Mouse (Mus musculus) thymus, postnatal 10 days (tissue): ENCODE data around the gene Rab11fip4.
A peak's percentile ranks its signal among the peaks of the same experiment; 100 is the strongest.

ENCODE experiments used
- DNase-seq, 2 experiments: peaks; one replicate each; pipeline ENCODE4 v3.0.0; 2021; ENCODE audit warnings: low spot score in 2 of 2

The Rab11fip4 gene

DNA sequence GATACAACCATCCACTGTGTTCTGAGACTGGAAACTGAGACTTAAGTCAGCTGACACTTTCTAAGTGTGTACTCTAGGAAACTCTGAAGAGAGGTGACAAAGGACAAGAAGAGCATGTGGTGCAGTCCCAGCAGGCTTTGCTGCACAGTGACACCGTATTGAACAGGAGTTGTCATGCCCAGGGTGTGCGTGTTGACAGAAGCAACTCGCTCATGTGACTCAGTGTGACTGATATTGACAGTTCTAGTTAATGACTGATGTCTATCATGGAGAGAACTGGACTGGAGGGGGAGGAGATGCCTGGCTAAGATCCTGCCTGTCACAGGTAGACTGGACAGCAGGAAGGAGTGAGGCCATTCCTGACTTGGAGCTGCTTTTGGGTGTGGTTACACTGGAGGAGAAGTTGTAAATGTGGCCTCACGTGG is 63.4 kb downstream of the Rab11fip4 start:
- no peak for DNase-seq

DNA sequence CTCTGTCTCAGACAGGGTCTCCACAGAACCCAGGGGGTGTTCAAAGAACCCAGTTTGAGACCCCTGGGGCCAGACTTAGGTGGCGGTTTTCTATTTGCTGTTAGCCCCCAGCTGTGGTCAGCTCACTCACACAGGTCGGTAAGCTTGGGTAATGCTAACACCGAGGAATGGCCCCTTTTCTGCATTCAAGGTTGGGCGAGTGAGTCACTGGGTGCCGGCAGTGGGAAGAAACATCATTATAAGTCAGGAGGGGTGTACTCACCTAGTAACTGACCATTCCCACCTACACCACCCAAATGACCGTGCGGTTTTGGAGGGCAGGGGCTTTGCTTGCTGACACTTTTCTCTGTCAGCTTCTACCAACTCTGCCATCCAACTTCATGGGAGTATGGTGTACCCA is 64.6 kb downstream of the Rab11fip4 start:
- DNase-seq = no peak

DNA sequence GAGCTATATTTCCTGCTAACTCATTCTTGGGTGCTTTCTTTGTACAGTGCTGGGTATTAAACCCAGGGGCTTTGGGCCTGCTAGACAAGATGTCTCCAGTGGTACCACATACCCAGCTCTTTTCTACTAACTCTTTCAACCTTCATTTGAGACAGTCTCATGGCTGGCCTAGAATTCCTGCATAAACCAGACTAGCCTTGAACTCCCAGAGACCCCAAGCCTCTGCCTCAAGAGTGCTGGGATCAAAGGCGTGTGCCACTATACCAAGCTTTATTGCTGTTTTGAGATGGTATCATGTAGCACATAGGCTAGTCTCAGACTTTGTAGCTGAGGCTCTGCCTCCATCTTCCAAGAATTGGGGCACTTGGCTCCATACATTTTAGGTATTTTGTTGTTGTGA is 65.5 kb downstream of the Rab11fip4 start:
- DNase-seq = no peak

DNA sequence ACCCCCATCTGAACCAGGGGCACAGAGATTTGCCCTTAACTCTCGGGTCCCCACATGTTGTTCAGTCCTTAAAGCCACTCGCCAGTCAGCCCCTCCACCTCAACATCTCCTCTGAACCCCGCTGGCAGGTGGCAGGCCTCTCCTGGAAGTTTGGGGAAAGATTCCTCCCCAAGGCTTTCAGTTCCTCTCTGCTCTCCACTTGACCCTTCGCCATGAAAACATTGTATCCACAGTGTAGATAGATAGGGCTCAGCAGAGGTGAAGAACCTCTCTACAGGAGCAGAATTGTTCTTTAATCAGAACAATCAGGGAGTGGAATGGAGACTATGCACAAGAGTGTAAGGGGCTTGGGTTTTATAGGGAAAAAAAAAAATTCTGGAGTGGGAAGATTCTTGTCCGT is 66.0 kb downstream of the Rab11fip4 start:
- DNase-seq = no peak

DNA sequence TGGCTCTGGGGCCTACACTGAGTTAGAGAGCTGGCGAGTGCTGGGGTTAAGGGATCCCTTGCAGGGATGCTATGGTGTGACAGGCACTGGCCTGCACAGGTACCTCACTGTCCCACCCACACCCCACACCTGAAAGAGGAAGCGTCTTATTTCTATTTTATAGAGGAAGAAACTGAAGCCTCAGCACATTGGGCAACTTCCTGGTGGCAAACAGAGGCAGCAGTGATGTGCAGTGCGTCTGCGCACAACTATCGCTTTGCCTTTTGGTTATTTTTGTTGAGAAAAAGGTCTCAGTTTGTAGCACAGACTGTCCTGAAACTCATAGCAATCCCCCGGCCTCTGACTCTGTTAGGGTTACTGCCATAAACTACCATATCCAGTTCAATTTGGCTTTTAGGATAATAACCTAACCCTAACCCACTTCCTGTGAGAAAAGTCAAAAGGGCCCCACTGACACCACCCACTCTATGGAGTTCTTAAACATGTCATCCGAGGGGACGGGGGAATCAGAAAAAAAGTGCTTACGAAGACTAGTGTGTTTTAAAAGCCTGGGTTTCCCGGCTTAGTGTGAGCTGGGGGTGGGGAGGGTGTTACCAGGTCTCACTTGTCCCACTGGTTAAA is 67.3 kb downstream of the Rab11fip4 start:
- peak; percentile 29 to 30 for DNase-seq

DNA sequence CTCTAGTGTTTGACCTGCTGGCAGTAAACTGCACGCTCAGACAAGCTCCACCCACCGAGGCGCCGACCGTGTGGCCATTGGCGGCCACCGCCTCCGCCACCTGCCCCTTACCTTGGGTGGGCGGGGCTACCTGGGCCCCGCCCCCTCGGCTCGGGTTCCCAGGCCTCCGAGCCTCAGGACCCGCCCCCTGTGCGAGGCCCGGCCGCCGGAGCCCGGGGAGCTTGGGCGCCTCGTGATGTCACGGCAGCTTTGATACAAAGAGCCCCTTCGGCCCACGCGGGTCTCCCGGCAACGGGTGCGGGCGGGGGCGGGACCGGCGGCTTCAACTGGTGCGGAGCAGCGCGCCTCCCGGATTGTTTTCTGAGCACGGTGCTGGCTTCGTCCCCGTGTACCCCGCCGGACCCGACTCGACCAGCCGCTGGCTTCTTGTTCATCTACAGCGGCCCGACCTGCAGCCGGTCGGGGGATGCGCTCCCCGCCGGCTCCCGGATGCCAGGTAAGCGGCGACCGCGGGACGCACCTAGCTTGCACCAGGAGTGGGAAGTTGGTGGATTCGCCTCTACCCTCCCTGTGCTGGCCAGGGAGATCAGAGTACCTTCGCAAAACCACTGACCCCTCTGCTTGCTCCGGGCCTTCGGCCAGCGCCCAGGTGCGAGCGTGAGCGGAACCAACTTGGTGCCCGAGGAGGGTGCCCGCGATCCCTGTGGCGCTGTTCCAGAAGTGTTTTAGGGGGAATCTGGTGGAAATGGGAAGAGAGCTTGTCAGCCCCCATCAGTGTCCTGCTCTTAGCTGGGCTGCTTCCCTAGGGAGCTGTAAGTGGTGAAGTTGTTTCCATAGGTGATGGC is 69.6 kb downstream of the Rab11fip4 start:
- peak; percentile 64 to 67 for DNase-seq

DNA sequence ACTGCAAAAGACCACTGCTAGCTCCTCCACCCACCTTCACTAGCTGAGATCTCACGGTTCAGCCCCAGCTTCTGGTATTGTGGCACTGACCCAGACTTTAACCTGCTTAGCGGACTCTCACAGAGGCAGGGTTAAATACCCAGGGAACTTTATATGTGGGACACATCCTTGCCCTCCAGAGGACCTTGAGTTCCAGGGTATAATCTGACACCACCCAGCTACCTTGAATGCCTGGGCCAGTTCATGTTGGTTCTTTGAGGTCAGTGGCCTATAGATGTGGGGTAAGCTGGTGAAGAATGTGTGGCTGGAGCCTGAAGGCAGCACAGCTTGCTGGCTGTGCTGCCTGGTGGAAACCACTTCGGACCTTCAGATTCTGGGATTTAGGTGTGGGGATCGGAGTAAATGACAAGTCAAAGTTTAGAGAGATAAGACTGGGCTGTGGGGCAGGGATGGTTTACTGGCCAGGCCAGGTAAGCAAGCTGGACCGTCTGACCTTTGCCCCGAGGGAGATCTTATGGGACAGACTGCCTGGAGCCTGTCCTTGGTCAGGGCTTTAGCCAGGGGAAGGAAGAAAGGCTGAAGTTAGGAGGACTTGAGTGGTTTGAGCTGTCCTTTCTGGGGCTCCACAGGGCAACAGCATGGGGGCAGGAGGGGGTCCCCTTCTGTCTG is 71.0 kb downstream of the Rab11fip4 start:
- no peak for DNase-seq

DNA sequence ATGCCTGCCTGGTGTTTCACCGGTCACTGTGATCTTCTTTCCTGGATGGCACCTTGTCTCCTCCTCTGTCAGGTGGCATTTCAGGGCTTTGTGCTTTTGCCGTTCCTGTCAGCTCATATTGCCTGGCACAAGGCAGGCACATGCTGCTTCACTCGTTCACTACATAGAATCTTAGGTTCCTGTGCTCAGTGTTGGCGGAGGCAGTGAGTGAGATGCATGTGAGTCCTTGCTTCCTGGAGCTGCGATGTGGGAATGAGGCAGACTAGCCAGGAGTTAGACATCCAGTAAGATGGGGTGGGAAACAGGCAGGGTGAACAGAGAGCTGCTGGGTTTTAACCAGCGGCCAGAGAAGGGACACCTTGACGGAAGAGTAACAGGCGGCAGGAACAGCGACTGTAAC is 72.1 kb downstream of the Rab11fip4 start:
- DNase-seq = no peak

DNA sequence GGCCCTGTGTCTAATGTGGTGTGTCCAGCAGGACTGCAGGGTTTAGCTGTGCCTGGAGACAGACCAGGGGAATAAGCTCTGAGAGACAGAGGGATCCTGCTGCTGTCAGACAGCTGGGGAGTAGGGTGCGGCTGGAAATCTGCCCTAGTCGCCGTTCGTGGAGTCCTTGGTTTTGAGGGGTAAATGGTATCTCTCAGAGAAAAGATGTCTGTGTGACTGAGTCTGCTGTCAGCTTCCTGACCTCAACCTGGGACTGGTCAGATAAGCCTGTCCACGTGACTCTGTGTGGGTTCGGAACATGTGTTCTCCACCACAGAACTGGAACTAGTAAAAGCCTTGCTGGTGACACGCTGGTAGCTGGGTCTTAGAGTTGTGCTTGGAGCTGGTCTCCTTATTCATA is 72.6 kb downstream of the Rab11fip4 start:
- DNase-seq = no peak

DNA sequence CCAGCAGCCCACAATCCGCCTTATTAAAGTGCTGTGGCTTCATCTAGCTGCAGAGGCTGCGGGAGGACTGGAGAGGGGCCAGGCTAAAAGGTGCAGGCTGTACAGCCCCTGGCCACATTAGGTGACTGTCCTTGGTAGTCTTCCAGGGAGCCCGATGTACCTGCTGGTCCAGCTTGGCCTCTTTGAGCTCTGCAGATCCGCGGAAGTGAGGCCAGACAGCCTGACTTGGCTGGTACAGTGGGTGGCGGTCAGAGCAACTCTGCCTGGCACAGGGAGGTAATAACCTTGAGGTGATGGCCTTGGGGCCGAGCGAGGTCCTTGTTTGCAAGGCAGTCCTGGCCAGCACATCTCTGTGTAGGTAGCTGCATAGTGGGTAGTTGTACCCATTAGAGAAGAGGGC is 75.5 kb downstream of the Rab11fip4 start:
- no peak for DNase-seq

DNA sequence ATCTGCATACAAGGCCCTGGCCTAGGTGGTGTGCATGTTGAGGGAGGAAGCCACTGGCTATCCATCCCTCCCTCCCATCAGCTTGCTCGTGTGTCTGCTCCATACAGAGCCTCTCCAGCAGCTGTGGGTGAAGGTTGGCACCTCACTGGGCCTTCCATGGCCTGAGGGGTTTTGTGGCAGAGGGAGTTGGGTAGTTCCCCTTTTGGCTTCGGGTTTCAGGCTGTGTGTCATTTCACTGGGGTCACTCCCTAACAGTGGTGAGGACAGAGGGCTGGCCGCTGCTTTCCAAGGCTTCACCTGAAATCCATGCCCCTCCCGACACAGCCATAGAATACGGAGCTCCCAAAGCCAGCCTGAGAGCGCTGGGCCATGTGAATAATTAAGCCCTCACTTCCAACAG is 78.2 kb downstream of the Rab11fip4 start:
- no peak for DNase-seq

DNA sequence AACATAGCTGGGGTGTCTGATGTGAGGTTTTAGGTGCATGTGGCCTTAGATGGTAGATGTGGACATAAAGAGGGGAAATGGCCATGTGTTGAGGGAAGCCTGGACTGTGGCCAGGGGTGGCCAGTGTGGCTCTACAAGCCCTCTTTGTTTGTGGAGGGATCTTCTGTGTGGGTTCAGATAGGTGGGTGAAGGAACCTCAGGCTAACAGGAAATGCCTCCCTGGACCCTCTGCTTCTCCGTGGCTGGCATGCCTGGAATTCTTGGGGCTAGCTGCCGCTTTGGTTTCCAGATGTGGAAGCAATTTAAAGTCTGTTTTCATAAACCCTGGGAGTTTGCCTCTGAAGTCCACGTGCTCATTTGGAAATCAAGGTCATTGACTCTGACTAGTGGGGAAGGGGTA is 78.9 kb downstream of the Rab11fip4 start:
- no peak for DNase-seq

DNA sequence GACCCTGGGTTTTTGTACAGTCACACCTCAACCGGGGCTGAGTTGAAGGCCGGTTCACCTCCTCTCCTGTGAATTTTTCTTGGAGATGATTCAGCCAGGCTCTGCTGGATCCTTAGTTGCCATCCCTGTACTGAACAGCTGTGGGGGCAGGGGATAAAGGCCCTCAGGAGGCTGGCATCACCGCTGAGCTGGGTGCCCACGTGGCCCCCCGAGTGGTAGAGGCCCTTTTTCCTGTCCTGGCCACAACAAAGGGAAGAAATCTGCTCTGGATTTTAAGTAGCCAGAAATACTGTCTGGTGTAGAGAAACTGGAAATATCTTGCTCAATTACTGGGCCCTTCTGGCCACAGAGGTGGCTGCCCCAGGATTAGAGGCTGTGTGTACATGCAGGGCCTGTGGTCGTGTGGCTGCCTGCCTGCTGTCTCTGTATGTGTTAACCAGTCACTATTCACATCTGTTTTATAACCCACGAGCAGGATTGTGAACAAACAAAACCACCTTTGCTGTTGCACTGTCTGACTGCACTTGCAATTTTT is 79.5 kb downstream of the Rab11fip4 start:
- DNase-seq = peak in 1 of 2 experiments; percentile 25

DNA sequence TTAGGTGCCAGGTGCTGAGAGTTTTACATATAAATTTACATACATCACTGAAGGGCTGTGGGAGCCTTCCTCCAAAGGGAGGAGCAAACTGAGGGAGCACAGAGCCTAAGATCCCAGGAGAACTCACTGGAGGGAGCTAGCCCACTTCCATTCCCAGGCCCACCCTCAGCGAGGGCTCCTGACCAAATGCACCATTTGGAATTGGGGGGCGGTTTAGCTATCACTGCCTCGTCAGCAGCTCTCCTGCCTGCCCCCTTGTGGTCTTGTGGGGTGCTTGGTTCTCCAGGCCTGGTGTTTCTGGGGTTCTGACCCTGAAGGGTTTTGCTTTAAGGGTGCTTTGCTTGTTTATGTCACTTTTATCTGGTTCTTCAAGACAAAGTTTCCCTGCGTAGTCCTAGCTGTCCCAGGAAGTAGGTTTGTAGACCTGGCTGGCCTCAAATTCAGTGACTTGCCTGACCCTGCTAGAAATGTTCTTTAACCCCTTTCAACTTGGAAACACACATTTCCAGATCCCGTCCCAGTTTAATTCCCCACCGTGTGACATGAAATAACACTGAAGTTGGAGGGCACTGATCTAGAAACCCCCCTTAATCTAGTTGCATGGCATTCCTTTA is 80.8 kb downstream of the Rab11fip4 start:
- peak; percentile 49 to 81 for DNase-seq

DNA sequence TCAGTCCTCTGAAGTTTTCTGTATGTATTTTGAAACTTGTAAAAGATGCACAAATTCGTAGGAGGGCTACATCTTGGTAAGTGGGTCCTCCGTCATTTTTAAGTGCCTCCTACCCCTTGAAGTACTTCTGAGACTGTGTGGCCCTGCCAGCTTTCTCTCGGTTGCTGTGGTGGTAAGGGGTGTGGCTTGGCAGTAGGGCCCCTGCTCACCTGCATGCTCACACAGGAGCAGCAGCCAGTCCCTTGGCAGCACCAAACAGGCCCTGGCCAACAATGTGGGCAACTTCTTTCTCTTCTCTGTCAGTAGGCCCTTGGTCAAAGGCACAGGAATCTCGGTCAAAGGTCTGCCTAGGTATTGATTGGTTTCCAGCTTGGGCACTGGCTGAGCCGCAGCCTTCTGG is 82.1 kb downstream of the Rab11fip4 start:
- DNase-seq = peak; percentile 18 to 31

DNA sequence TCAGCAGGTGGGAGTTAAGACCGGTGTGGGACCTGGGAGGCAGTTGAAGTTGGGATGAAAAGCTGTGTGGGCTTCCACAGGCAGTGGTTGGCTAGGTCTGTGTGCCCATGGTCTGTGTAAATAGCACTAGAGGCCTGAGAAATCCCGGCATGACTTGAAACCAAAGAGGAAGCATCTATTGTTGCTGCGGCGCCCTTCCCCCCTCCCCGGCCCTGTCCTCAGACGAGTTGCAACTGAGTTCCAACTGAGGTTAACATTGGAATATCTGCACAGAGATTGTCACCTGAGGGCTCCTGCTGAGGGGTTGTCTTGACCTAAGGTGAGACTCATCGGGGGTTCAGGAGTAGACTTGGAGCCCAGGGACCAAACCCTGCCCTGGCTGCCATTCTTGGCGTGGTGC is 82.7 kb downstream of the Rab11fip4 start:
- DNase-seq = no peak

DNA sequence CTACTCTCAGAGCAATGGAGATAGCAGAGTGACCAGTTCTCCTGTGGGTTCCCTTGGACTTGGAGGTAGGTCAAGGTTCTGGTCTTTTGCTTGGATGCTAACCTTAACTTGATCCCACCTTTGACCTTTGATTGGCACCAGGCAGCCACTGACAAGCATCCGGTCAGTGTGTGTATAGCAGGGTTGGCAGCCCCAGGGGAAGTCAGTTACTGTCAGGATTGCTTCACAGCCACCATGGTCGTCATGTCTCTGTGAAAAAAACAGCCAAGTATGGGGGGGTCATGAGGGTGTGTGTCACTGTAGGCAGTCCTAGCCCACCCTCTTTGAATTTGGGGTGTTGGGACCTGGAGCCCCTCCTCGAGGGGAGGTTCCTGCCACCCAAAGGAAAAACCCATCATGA is 83.2 kb downstream of the Rab11fip4 start:
- DNase-seq = no peak

DNA sequence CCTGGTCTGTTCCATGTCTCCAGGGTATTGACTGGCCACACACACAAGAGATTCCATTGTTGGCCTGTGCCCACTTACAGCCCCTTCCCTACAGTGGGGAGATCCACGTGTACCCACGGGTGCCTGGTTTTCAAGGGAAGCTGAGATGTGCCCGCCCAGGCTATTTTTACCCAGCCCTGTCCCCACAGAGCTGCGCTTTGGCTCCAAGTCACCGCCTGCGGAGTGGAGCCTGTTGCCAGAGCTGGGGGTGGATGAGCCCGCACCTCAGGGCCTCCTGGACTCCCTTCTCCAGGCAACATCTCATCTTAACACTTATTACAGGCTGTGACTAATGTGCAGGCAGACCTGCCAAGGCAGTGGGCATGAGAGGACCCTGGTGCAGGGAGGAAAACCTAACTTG is 83.6 kb downstream of the Rab11fip4 start:
- DNase-seq = no peak

DNA sequence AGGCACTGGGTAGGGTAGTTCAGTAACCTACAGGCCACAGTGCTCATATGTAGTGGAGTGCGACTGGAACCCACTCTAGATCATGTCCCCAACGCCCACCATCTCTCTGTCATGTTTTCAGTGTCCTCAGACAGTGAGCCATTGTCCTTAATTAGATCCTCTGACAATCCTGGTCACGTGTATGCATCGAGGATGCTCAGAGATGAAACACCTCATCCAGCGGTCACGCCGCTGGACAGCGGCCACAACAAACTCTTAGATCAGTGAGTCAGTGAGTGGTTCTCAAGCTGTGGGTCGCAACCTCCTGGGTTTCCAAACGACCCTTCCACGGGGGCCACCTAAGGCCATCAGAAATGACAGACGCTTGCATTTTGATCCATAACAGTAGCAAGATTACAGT is 84.3 kb downstream of the Rab11fip4 start:
- no peak for DNase-seq

DNA sequence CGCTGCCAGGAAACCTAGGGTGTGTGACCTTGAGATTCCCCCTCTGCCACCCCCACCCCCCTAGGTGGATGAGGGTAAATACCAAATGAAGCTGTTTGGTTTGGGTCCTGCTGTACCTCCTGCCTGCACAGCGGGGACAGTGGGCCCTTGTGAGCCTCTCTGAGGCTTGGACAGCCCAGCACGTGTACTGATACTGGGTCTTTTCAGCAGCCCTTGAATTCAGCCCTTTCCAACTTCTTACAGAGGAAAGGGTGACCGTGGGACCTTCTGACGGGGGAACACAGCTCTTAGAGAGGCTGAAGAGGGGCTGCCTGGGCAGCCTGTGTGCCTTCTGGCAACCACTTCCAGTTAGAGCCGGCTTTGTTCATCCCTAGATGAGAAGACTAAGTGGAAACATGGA is 85.0 kb downstream of the Rab11fip4 start:
- DNase-seq = no peak

DNA sequence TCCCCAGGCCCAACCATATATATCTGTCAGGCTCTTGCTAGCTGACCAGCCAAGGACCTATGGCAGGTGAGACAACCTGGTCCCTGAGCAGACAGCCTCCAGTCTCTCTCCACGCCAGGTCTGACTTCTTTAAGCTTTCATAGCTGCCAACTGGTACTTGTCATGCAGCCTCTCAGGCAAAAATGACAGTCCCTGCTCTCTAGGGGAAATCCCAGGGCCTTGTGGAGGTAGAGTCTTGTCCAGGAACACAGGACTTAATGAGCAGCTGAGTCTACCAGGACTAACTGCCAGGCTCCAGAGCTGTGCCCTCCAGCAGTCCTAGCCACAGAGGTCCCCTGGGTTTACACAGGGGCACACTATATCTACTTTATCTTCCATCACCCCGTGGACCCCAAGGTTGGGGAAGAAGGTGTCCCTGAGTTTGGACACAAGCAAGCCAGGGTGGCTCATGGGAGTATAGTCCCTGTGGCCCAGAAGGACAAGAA is 85.5 kb downstream of the Rab11fip4 start:
- no peak for DNase-seq

DNA sequence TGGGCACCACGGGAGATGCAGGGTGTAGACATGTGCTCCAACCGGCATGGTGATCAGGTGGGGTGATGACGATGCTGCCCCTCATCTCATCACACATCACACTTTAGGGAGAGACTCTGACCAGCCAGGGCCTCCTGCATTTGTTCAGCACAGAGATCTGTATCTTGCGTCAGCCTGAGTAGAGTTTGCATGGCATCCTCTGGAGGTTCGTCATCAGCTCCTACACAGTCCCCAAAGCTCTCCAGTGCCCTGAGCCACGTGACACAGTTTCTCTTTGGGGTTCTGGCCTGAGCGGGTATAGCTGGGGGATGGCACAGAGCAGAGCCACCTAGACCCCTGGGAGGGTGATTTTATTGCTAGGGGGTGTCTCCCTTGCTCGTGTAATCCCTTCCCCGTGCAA is 86.4 kb downstream of the Rab11fip4 start:
- no peak for DNase-seq
